Mouse (Mus musculus) left cerebral cortex, postnatal 14 days (tissue): ENCODE results near the gene Itih2. TPM values are rescaled to one million over a fixed set of nuclear protein-coding genes. Genes with fewer than 3 reads are reported as not detected.

ENCODE experiments used
- DNase-seq, 2 experiments: peaks; one replicate each; pipeline ENCODE4 v3.0.0; 2021 to 2022; ENCODE audit warnings: low spot score in 2 of 2, mixed read lengths in 1 of 2
- intact Hi-C: fragments of 180-260 bp; cut with DNase I; formaldehyde crosslinking; loops from one replicate; pipeline ENCODE4 v1.15.1; 2025
- total RNA-seq, 2 experiments: library from RNA; stranded (reverse); gene quantifications; 2 replicates each; pipeline ENCODE4 v1.2.3; 2021

Gene Itih2
- total RNA-seq, 2 experiments from 2014 or later, result 3.0 to 4.0 TPM

- no peak for DNase-seq
- intact Hi-C loops, result no loop called here
Measured at GRCm38 (mm10) chr2:10051996-10052395, 79.2 kb downstream of the Itih2 start.

GRCm38 (mm10) chr2:10050878-10051277 lies 80.3 kb downstream of the Itih2 start:
- DNase-seq, result peak; percentile 66 to 79
- intact Hi-C loops, result no loop called here

- no peak for DNase-seq
- intact Hi-C loops, result no loop called here
Measured at GRCm38 (mm10) chr2:10049456-10049855, 81.7 kb downstream of the Itih2 start.

GRCm38 (mm10) chr2:10048461-10048860 lies 82.7 kb downstream of the Itih2 start, which contains the start of gene Taf3:
Gene Taf3, minus strand, starts transcription at chr2:10048596.
- intact Hi-C loops, result no loop called here
- DNase-seq, result peak; percentile 92

- peak in 1 of 2 experiments; percentile 11 for DNase-seq
- intact Hi-C loops, result no loop called here
Measured at GRCm38 (mm10) chr2:10047758-10048436, 83.3 kb downstream of the Itih2 start.

Other genes with a start within 250 kb of the Itih2 start
- not detected for gene 9230102O04Rik, start 241.9 kb downstream of the Itih2 start, total RNA-seq
- gene Gata3, start 241.4 kb downstream of the Itih2 start, total RNA-seq, result under 1 TPM in 1 of 2 experiments, not detected in 1; 0.17 TPM
- 10 to 100 TPM; 12.5 to 13.5 TPM for gene Taf3, start 82.8 kb downstream of the Itih2 start, total RNA-seq
- 100 to 1,000 TPM; 294 to 299 TPM for gene Atp5c1, start 50.9 kb downstream of the Itih2 start, total RNA-seq
- gene Kin, start 50.8 kb downstream of the Itih2 start, total RNA-seq, result 10 to 100 TPM; 11.1 to 13.4 TPM
- gene Itih5, start 22.2 kb upstream of the Itih2 start, total RNA-seq, result 10 to 100 TPM; 13.8 to 16.3 TPM
- 1 to 10 TPM; 6.2 to 6.4 TPM for gene Sfmbt2, start 239.1 kb upstream of the Itih2 start, total RNA-seq